Mouse (Mus musculus): ENCODE data around the gene Tmco5. TPM values are rescaled to one million over a fixed set of nuclear protein-coding genes. Genes with fewer than 3 reads are reported as not detected.

Tmco5 gene
- polyA plus RNA-seq, 1 experiment from 2014 or later: not detected

DNA sequence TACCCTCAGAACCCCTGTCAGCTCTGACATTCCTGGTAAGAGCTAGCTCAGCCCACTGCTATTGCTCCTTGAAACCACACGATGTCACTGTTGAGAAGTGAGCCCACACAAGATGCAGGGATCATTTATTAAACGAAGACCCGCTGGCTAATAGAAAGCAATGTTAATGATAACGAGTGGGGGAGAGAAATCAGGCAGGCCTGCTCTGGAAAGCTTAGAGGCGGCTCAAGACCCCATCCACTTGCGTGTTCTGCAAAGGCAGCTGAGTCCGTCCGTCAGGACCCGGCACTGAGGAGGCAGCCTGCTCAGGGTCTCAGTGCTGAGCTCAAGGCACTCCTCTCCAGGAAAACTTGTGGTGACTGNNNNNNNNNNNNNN is 15.5 kb downstream of the Tmco5 start:
- under 1% methylated on average over 9 of the region's 9 CpGs for WGBS
- peaks cover 11% of the 10 kb centered on the region for H3K27me3 ChIP-seq
- H3K4me2 ChIP-seq: peak overlapping the region; percentile 67
- ATAC-seq (ENCODE audit: low FRiP score): peak; percentile 80
- H3K9ac ChIP-seq: peak overlapping the region; percentile 44; the same call in 1 of the 2 replicates
- H3K4me3 ChIP-seq (replicated peaks): peak overlapping the region; percentile 37
- H3K4me1 ChIP-seq: peaks cover 7% of the 10 kb centered on the region; the same call in 1 of the 2 replicates
- H3K27ac ChIP-seq: no peak overlapping the region
- no peaks in the 10 kb centered on the region for H3K9me3 ChIP-seq
- H3K36me3 ChIP-seq (replicated peaks): no peaks in the 10 kb centered on the region

DNA sequence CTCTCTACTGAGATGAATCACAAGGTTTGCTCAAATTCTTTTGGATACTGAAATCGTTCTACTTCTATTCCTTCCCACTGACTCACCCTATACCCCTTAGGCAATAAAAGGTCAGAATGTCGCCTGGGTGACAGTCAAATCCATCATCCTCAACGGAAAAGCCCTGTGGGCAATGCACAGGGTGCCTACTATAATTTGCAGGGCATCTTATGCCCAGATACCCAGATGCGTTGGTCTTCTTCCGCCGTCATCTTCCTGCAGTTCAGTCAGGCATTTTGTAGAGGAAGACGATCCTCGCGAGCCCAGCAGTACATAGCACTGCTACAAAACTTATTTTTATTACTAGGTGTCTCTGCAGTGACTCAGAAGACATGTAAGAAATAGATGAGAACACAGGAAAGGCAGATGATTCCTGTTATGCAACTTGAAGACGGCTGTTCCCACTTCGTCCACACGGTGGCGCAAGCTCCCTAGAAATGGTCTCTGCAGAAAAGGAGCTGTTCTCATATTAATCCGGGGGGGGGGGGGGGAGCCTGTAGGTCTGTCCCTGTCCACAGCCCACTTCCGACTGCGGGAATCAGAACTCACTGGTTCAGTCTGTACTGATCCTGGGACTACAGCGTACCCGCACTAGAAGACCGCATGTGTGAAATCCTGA is 21.3 kb downstream of the Tmco5 start:
- H3K27me3 ChIP-seq: peaks cover 19% of the 10 kb centered on the region
- H3K36me3 ChIP-seq (replicated peaks): no peaks in the 10 kb centered on the region
- peak; percentile 73; the same call in 1 of the 2 replicates for ATAC-seq (ENCODE audit: low FRiP score)
- H3K4me2 ChIP-seq: peak overlapping the region; percentile 54
- no peaks in the 10 kb centered on the region; the same call in 1 of the 2 replicates for H3K4me1 ChIP-seq
- H3K27ac ChIP-seq: no peak overlapping the region
- peak overlapping the region; percentile 29 for H3K4me3 ChIP-seq (replicated peaks)
- whole genome bisulfite sequencing: 18% methylated on average over 19 of the region's 19 CpGs
- H3K9me3 ChIP-seq: no peaks in the 10 kb centered on the region
- H3K9ac ChIP-seq: no peak overlapping the region

DNA sequence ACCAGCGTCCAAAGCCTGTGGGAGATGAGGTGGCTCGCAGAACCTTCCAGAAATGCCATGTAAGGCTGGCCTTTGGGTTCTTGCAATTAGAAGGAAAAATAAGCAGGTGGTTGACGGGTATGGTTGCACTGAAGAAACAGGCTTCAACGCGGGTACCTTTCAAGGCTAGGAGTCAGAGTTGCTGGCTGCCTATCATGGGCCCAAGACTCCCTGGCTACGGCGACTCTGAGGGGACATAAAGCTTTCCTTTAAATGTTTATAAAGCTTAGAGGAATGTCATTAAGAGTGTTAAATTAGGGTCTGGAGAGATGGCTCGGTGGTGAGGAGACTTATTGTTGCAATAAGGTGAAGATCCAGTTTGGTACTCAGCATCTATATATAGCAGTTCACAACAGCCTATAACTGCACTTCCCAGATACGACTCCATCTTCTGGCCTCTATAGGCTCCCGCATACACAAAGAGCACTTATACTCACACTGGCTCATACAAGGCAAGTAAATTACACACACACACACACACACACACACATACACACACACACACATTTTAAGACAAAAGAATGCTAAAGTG is 21.9 kb downstream of the Tmco5 start:
- H3K4me1 ChIP-seq: no peaks in the 10 kb centered on the region; the same call in 1 of the 2 replicates
- H3K4me3 ChIP-seq (replicated peaks): peak overlapping the region; percentile 29
- H3K9me3 ChIP-seq: no peaks in the 10 kb centered on the region
- H3K27ac ChIP-seq: no peak overlapping the region
- WGBS: 38% methylated on average over 10 of the region's 10 CpGs
- H3K4me2 ChIP-seq: peak overlapping the region; percentile 54
- H3K27me3 ChIP-seq: peaks cover 19% of the 10 kb centered on the region
- H3K36me3 ChIP-seq (replicated peaks): no peaks in the 10 kb centered on the region
- ATAC-seq (ENCODE audit: low FRiP score): peak; percentile 59; the same call in 1 of the 2 replicates
- no peak overlapping the region for H3K9ac ChIP-seq

DNA sequence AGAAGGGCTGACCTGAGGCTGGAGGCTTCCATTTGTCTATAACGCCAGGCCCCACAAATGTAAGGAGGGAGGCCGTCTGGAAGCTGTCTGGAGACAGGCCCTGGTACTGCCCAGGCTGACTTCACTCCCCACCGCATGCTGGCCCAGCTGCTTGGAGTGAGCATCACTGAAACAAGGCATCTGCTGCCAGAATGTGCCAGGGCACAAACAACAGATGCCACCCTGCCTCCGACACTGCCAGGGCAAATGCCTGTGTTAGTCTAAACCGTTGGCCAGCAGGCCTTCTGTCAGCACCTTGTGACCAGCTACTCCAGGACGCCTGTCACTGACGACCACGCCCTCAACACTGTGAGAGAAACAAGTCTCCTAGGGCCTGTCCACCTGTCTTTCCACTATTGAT is 29.8 kb downstream of the Tmco5 start:
- no peak for ATAC-seq (ENCODE audit: low FRiP score)
- H3K27ac ChIP-seq: no peak overlapping the region

DNA sequence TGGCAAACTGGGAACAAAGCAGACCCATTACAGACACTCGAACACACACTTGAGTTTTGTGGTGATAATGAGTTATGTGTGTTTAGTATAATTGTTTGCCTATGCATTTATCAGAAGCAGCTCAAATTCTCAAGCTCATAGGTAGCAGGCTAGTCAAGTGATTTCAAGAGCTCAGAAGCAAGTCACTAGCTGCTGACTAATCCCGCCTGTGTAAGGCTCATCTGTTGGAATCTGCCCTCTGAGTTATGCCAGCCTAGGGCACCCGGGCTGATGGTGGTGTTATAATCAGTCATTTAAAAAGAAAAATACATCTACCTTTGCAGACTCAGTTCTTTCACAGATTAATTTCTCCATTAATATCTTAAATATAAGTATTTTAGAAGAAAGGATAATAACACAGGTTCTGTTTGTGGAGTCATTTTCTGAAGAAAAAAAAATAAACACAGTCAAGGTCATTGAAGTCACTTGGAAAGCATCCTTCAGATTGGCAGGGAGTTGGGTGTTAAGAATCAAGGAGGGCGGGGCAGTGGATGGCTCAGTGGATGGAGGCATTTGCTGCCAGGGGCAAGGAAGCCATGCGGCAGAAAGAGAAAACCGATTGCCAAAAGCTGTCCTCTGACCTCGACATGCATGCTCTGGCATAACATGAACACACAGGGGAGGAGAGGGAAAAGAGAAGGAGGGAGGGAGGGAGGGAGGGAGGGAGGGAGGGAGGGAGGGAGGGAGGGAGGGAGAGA is 34.0 kb downstream of the Tmco5 start:
- WGBS: 82% methylated on average over 7 of the region's 7 CpGs

More for the DNA sequence above, 29.8 kb downstream of the Tmco5 start:
- H3K4me1 ChIP-seq: no peaks in the 10 kb centered on the region
- no peak overlapping the region for H3K4me3 ChIP-seq (replicated peaks)
- H3K36me3 ChIP-seq (replicated peaks): no peaks in the 10 kb centered on the region
- no peaks in the 10 kb centered on the region for H3K27me3 ChIP-seq
- H3K9me3 ChIP-seq: no peaks in the 10 kb centered on the region
- 85% methylated on average over 8 of the region's 8 CpGs for WGBS
- H3K4me2 ChIP-seq: no peak overlapping the region
- no peak overlapping the region for H3K9ac ChIP-seq

DNA sequence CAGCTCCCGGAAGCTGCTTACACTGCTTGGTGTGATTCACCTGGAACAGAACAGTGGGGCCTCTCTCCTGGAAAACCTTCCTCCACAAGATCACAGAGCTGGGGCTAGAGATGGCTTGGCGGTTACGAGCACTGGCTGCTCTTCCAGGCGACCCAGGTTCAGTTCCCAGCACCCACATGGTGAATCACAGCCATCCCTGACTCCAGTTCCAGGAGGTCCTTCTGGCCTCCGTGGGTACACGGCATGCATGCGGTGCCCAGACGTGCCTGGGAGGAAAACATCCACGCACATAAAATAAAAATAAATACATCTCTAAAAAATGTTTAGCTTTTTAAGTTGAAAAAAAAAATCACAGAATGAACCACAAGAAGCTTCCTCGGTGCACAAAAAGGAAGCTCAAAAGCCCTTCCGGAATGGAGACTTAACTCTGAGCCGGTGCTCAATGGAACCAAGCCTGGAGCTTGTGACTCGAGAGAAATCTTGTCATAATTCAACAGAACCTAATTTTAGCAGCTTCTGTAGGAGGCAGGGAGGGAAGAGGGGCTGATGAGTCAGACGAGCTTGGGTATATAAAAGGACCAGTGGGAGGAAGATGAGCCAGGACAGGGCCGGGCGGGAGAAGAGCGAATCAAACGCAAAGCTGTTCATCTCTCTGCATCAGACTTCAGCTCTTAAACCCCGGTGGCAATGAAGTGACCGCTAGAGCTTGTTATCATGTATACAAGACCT is 35.4 kb downstream of the Tmco5 start:
- Histone ChIP-seq H3K4me3 (replicated peaks) (no peak overlapping the region), H3K36me3 (replicated peaks) (no peaks in the 10 kb centered on the region), H3K9ac (no peak overlapping the region), H3K4me1 (no peaks in the 10 kb centered on the region), H3K27ac (no peak overlapping the region), H3K27me3 (no peaks in the 10 kb centered on the region), H3K4me2 (no peak overlapping the region), H3K9me3 (no peaks in the 10 kb centered on the region)
- 88% methylated on average over 20 of the region's 20 CpGs for WGBS
- ATAC-seq (ENCODE audit: low FRiP score): no peak

More for the DNA sequence above, 34.0 kb downstream of the Tmco5 start:
- Histone ChIP-seq H3K27ac (no peak overlapping the region), H3K36me3 (replicated peaks) (no peaks in the 10 kb centered on the region), H3K4me1 (no peaks in the 10 kb centered on the region), H3K9me3 (no peaks in the 10 kb centered on the region), H3K9ac (no peak overlapping the region), H3K4me2 (no peak overlapping the region), H3K4me3 (replicated peaks) (no peak overlapping the region), H3K27me3 (no peaks in the 10 kb centered on the region)
- ATAC-seq (ENCODE audit: low FRiP score): no peak

DNA sequence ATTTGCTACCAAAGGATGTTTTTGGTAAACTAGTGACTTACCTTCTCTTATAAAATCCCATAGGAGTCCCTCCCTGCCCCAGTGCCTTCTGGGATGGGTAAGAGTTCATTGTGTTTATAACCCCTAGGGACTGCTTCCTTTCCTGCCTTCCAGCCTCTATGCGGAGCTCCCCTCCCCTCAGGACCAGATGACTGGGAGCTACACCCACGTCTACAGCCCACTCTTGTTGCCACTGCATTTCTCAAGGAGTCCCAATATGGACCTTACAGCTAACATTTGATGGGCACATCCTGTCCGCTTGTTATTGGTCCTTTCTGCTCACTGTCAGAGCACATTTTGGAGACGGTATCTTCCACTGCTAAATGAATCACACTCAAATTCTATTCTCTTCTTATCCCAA is 36.1 kb downstream of the Tmco5 start:
- no peak overlapping the region for H3K27ac ChIP-seq
- H3K4me1 ChIP-seq: no peaks in the 10 kb centered on the region
- no peak overlapping the region for H3K4me3 ChIP-seq (replicated peaks)
- no peak for ATAC-seq (ENCODE audit: low FRiP score)
- no peaks in the 10 kb centered on the region for H3K36me3 ChIP-seq (replicated peaks)
- no peak overlapping the region for H3K9ac ChIP-seq
- 84% methylated on average over 4 of the region's 4 CpGs for WGBS
- H3K9me3 ChIP-seq: no peaks in the 10 kb centered on the region
- no peak overlapping the region for H3K4me2 ChIP-seq
- H3K27me3 ChIP-seq: no peaks in the 10 kb centered on the region

DNA sequence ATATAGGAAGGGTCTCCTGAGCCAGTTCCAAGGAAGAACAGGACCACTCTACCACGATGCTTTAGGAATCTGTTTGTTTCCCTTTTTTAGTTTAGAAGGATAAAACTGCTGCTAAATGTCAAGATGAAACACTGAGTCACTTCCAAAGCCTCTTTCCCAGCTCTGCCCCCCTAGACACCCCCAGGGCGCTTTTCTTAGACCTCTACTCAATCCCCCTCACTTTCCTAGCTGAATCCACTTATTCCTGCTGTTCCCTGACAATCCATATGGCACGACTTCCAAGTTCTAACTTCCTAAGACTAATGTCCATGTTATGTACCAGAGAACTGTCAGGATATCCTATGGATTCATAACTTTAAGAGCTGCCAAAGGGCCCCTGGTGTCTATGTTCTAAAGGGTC is 40.1 kb downstream of the Tmco5 start:
- Histone ChIP-seq H3K27me3 (no peaks in the 10 kb centered on the region), H3K9ac (no peak overlapping the region), H3K4me2 (no peak overlapping the region), H3K27ac (no peak overlapping the region), H3K4me3 (replicated peaks) (no peak overlapping the region), H3K4me1 (no peaks in the 10 kb centered on the region), H3K9me3 (no peaks in the 10 kb centered on the region), H3K36me3 (replicated peaks) (no peaks in the 10 kb centered on the region)
- 66% methylated on average over 3 of the region's 3 CpGs for WGBS
- no peak for ATAC-seq (ENCODE audit: low FRiP score)

DNA sequence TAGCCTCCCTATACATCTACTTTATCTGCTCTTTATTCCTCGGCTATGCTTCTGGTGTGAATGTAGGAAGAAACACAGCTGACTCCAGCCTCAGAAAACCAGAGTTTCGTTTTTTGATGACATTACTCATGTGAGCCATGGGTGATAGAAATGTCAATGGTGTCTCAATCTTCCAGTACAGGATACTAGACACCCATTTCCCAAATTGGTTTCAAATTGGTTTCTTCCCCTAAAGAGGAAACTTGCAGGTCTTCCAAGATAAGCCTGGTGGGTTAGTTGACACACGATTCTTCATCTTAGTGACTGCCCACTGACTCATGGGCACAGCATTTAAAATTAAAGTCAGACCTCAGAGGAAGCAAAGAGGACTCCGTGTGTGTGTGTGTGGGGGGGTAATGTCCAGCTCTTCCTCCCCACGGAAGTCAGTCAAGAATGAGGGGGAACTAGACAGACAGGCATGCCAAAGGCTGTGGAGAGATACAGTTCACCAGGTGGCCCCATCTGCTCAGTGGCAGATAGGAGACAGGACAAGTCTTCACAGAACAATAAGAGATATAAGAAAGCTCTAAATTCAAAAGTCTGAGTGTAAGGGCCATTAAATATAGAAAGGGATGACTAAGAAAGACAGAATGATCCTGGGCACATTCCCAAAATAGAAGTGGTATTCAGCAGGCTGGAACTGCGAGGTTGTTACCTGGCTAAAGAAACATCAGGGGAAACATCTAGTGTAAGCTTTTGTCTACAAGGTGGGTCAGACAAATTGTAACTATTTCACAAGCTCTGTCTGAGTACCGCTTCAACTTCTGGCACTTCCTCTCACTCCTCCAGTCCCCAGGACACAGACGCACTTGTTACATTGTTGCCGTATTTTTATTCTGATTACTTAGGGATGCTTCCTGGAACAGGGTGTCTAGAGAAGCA is 44.3 kb downstream of the Tmco5 start:
- no peak overlapping the region for H3K4me3 ChIP-seq (replicated peaks)
- no peak overlapping the region for H3K4me2 ChIP-seq
- H3K9me3 ChIP-seq: 0 out of 2 replicates have a peak, but pooled peaks cover 5% of the 10 kb centered on the region
- H3K27ac ChIP-seq: no peak overlapping the region
- H3K27me3 ChIP-seq: no peaks in the 10 kb centered on the region
- ATAC-seq (ENCODE audit: low FRiP score): no peak
- WGBS: 84% methylated on average over 9 of the region's 9 CpGs
- no peaks in the 10 kb centered on the region for H3K36me3 ChIP-seq (replicated peaks)
- no peak overlapping the region for H3K9ac ChIP-seq
- no peaks in the 10 kb centered on the region for H3K4me1 ChIP-seq

DNA sequence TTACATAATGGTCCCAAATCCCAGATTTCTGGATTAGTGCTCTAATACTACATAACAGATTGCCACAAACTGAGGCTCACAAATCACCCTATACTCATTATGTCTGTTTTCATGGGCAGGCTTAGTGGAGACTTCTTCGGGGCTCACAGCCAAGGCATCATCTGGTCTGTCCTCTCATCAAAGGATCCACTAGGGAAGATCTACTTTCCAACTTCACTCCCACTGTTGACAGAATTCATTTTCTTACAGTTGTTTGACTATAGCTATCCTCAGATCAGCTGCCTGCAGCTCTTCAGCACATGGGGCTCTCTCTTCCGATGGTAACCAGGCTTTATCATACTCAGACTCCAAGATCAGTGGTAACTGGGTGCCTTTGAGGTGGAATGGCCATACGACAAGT is 45.2 kb downstream of the Tmco5 start:
- no peaks in the 10 kb centered on the region for H3K4me1 ChIP-seq
- H3K27me3 ChIP-seq: no peaks in the 10 kb centered on the region
- H3K4me3 ChIP-seq (replicated peaks): no peak overlapping the region
- H3K9me3 ChIP-seq: 0 out of 2 replicates have a peak, but pooled peaks cover 5% of the 10 kb centered on the region
- no peak for ATAC-seq (ENCODE audit: low FRiP score)
- H3K36me3 ChIP-seq (replicated peaks): no peaks in the 10 kb centered on the region
- 96% methylated on average over 3 of the region's 3 CpGs for WGBS
- no peak overlapping the region for H3K9ac ChIP-seq
- H3K27ac ChIP-seq: no peak overlapping the region
- no peak overlapping the region for H3K4me2 ChIP-seq

DNA sequence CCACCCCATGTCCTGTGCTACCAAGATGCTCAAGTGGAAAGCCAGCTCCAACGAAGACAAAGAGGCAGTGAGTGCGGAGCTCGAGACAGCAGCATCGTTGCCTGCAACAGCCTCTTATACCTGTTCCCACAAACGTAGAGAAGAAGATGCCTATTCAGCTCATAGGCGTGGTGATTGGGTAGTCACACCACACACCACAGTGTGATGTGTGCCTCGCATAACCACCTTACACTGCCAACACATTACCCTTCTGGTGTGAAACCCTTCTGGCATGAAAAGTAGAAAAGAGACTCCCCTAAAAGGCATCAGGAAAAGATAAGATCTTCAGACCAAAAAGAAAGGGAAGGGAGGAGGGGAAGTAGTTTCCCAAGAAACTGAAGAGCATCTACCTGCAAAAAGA is 45.8 kb downstream of the Tmco5 start:
- no peaks in the 10 kb centered on the region for H3K36me3 ChIP-seq (replicated peaks)
- H3K9me3 ChIP-seq: 0 out of 2 replicates have a peak, but pooled peaks cover 5% of the 10 kb centered on the region
- 90% methylated on average over 7 of the region's 7 CpGs for WGBS
- H3K4me3 ChIP-seq (replicated peaks): no peak overlapping the region
- no peaks in the 10 kb centered on the region for H3K27me3 ChIP-seq
- H3K4me2 ChIP-seq: no peak overlapping the region
- H3K4me1 ChIP-seq: no peaks in the 10 kb centered on the region
- no peak overlapping the region for H3K27ac ChIP-seq
- H3K9ac ChIP-seq: no peak overlapping the region
- no peak for ATAC-seq (ENCODE audit: low FRiP score)
